Mouse (Mus musculus) midbrain, embryonic 12.5 days (tissue): Measurements from ENCODE around the gene Gm20425. TPM values are rescaled to one million over a fixed set of nuclear protein-coding genes. Genes with fewer than 3 reads are reported as not detected.
"Not testable (repeated sequence)": the region's sequence is repeated elsewhere in the genome, so short reads cannot be mapped to it uniquely, and the experiment has no call there.

ENCODE experiments used
- ATAC-seq: fragments of 200-750 bp; cut with Nextera tagmentation; 2 replicates; pipeline ENCODE4 v1.8.0; 2017; ENCODE audit warnings: low read depth, moderate TSS enrichment, moderate library complexity; ENCODE audit not compliant: low FRiP score
- H3K27ac ChIP-seq: fragments of 300-500 bp; sonication (generic); replicated peaks from 2 replicates; pipeline ENCODE4 v1.5.1; 2016; ENCODE audit warnings: mild to moderate bottlenecking
- H3K27me3 ChIP-seq: fragments of 300-500 bp; sonication (generic); 2 replicates; pipeline ENCODE4 v1.6.1; 2016; ENCODE audit warnings: mild to moderate bottlenecking
- H3K36me3 ChIP-seq: fragments of 300-500 bp; sonication (generic); 2 replicates; pipeline ENCODE4 v1.6.1; 2016
- H3K4me1 ChIP-seq: fragments of 300-500 bp; sonication (generic); 2 replicates; pipeline ENCODE4 v1.6.1; 2016
- H3K4me2 ChIP-seq: fragments of 300-500 bp; sonication (generic); replicated peaks from 2 replicates; pipeline ENCODE4 v1.6.1; 2016; ENCODE audit warnings: mild to moderate bottlenecking, moderate library complexity
- H3K4me3 ChIP-seq: fragments of 300-500 bp; sonication (generic); 2 replicates; pipeline ENCODE4 v1.5.1; 2016; ENCODE audit warnings: mild to moderate bottlenecking
- H3K9ac ChIP-seq: fragments of 300-500 bp; sonication (generic); replicated peaks from 2 replicates; pipeline ENCODE4 v1.6.1; 2016; ENCODE audit warnings: mild to moderate bottlenecking, moderate library complexity
- H3K9me3 ChIP-seq: fragments of 300-500 bp; sonication (generic); 2 replicates; pipeline ENCODE4 v1.6.1; 2016; ENCODE audit warnings: mild to moderate bottlenecking
- WGBS: fragments of 180-500 bp; shearing (Covaris S2); methylation state at CpG from one replicate; pipeline ENCODE4 v1.1.7; 2016; 5-methylcytosine and 5-hydroxymethylcytosine counted together
- polyA plus RNA-seq: library from polyadenylated mRNA; unstranded; fragments of >200 nt; fragmentation: Nextera tagmentation; extraction: Ambion mirVana; gene quantifications from 2 replicates; pipeline ENCODE4 v1.2.1, GENCODE M21; 2016

The Gm20425 gene
- polyA plus RNA-seq, 1 experiment from 2014 or later = 5.3 TPM

DNA sequence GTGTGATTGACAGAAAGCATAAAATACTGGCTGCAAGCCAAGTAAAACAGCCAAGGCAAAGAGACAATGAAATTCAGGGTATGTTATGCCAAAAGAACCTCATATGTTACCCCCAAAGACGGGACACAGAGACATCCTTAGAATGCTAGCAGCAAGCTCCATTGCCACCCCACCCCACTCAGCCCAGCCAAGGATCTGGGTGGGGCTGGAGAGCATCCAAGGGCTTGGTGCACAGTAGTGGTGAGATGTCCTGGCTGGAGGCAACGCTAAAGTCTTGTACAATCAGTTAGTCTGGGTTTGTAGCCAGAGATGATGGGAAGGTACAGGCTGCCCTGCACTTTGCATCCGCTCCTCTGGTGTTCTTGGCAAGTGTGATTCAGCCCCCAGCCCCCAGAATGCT lies 49.8 kb downstream of the Gm20425 start:
- Histone ChIP-seq H3K9me3 (no peaks in the 10 kb centered on the region), H3K4me1 (peaks cover 15% of the 10 kb centered on the region), H3K9ac (peak overlapping the region; percentile 53; the same call in 1 of the 2 replicates), H3K27me3 (no peaks in the 10 kb centered on the region), H3K36me3 (peaks cover 30% of the 10 kb centered on the region), H3K4me2 (peak overlapping the region; percentile 57), H3K27ac (peak overlapping the region; percentile 61; the same call in 1 of the 2 replicates), H3K4me3 (peak overlapping the region; percentile 32; the same call in 1 of the 2 replicates)
- 72% methylated on average over 3 of the region's 3 CpGs for WGBS
- ATAC-seq = peak; percentile 10; the same call in 1 of the 2 replicates

DNA sequence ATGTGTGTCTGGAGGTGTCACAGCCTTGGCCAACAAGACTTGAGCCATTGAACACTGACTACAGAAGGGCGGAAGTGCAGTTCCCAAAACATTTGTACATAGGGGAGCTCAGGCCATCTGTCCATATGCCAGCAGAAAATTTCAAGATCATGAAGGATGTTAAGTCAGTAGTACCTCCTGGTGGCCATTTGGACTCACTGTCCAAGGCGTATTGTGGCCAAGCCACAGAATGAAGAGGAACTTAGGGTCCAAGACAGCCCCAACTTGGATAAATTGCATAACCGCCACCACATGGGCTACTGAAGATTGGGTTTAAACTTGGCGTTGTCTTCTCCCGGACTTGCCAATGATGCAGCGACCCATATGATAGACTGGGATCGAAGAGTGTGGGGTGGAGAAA lies 54.4 kb downstream of the Gm20425 start:
- Histone ChIP-seq H3K9ac (no peak overlapping the region), H3K27ac (no peak overlapping the region), H3K36me3 (peaks cover 31% of the 10 kb centered on the region), H3K27me3 (no peaks in the 10 kb centered on the region), H3K9me3 (no peaks in the 10 kb centered on the region), H3K4me2 (no peak overlapping the region), H3K4me3 (no peak overlapping the region), H3K4me1 (peaks cover 10% of the 10 kb centered on the region)
- WGBS = 97% methylated on average over 7 of the region's 7 CpGs
- ATAC-seq = no peak

DNA sequence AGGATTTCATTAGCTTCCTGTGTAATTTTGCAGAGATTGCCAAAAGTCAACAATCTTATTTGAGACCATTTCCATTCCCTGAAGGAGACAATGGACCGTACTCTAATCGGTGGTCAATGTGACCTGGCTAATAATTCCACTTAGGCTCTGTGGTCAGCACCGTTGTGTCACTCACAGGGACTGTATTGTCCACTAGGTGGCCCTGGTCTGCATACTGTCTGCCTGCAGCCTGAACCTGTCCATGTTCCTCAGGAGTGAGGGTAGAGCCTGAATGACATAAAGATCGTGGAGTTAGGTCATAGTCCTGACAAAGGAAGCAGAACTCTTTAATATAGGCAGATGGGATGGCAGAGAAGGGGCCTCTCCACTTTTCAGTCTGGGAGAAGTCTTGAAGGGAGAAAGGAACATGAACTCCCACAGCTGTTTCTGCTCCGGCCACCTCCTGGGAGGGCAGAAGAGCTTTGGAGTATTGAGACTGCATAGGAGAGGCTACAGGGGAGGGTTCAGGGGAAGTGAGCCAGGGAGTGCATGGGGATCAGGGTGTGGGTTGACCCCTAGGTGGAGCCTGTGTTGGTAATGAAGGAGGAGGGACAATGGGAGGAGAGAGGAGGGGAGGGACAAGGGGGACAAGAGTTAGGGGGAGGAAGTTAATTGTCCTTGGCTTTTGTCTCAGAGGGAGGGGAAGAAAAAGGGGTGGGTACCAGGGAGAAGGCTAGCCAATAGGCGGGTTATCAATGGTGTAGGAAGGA lies 55.2 kb downstream of the Gm20425 start:
- Histone ChIP-seq H3K9me3 (no peaks in the 10 kb centered on the region), H3K4me2 (no peak overlapping the region), H3K4me3 (no peak overlapping the region), H3K4me1 (peaks cover 2% of the 10 kb centered on the region; the same call in 1 of the 2 replicates), H3K27ac (no peak overlapping the region), H3K36me3 (peaks cover 31% of the 10 kb centered on the region), H3K9ac (no peak overlapping the region), H3K27me3 (no peaks in the 10 kb centered on the region)
- 61% methylated on average over 6 of the region's 6 CpGs for WGBS
- ATAC-seq = no peak

- Histone ChIP-seq H3K4me1 (0 out of 2 replicates have a peak, but pooled peaks cover 2% of the 10 kb centered on the region), H3K36me3 (peaks cover 42% of the 10 kb centered on the region), H3K27me3 (no peaks in the 10 kb centered on the region), H3K9me3 (no peaks in the 10 kb centered on the region), H3K9ac (no peak overlapping the region), H3K4me2 (no peak overlapping the region), H3K27ac (no peak overlapping the region), H3K4me3 (no peak overlapping the region)
- 81% methylated on average over 7 of the region's 7 CpGs for WGBS
- ATAC-seq = no peak
Observed at GRCm38 (mm10) chr9:103168771-103169170, 61.3 kb downstream of the Gm20425 start.

DNA sequence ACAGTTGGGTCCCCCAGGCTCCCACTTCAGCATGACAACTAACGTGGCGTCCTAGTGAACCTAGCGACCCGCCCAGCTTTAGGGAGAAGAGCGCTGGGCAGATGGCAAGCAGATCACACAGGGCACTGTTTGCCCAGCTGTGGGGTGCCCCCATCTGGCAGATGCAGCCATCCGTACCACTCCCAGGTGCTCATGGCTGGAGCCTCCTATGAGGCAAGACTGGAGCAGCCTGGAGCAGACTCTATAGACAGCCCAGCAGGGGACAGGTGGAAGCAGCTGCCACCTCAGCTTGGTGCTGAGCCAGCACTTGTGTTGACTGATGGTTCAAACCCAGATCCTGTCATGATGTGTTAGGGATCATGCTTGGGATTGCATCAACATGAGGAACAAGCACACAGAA lies 62.1 kb downstream of the Gm20425 start:
- Histone ChIP-seq H3K4me3 (no peak overlapping the region), H3K27me3 (no peaks in the 10 kb centered on the region), H3K9me3 (no peaks in the 10 kb centered on the region), H3K36me3 (peaks cover 49% of the 10 kb centered on the region), H3K27ac (no peak overlapping the region), H3K9ac (no peak overlapping the region), H3K4me2 (no peak overlapping the region), H3K4me1 (0 out of 2 replicates have a peak, but pooled peaks cover 2% of the 10 kb centered on the region)
- no peak for ATAC-seq
- 73% methylated on average over 6 of the region's 6 CpGs for WGBS

DNA sequence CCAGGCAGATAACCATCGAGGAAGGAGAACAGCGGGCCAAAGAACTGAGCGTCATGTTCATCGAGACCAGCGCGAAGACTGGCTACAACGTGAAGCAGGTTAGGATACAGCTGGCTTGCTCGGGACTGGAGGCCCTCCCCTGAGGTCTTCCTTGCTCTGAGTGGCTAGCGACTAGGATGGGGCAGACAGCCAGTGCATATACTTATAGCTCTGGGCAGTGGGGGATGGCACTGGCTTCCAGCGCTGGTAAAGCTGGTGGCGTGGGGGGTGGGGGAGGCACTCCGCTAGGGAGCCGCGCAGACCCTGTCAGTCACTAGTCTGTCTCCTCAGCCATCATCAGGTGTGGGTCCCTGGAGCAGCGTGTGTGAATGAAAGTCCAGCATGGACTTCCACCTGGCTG lies 66.3 kb downstream of the Gm20425 start:
- 0 out of 2 replicates have a peak, but pooled peaks cover 2% of the 10 kb centered on the region for H3K4me1 ChIP-seq
- ATAC-seq = no peak
- 81% methylated on average over 15 of the region's 15 CpGs for WGBS
- H3K4me3 ChIP-seq = no peak overlapping the region
- no peak overlapping the region for H3K9ac ChIP-seq
- H3K27ac ChIP-seq = no peak overlapping the region
- peaks cover 57% of the 10 kb centered on the region for H3K36me3 ChIP-seq
- no peaks in the 10 kb centered on the region for H3K27me3 ChIP-seq
- H3K4me2 ChIP-seq = no peak overlapping the region
- no peaks in the 10 kb centered on the region for H3K9me3 ChIP-seq

- not testable (repeated sequence) for ATAC-seq, H3K9me3 ChIP-seq, H3K4me1 ChIP-seq, H3K9ac ChIP-seq, H3K4me3 ChIP-seq, H3K27ac ChIP-seq, H3K27me3 ChIP-seq, H3K36me3 ChIP-seq, H3K4me2 ChIP-seq
- 89% methylated on average over 7 of the region's 7 CpGs for WGBS
Observed at GRCm38 (mm10) chr9:103155158-103155557, 74.9 kb downstream of the Gm20425 start.

DNA sequence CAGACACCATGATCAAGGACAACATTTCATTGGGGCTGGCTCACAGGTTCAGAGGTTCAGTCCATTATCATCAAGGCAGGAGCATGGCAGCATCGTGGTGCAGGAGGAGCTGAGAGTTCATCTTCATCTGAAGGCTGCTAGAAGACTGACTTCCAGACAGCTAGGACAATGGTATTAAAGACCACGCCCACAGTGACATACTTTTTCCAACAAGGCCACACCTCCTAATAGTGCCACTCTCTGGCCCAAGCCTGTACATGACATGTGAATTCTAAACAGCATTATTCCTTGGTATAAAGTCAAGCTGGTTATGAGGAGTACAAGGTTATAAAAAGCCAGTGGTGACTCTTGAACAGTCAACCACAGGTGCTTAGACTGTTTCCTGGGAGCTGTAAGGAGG lies 75.5 kb downstream of the Gm20425 start:
- Histone ChIP-seq H3K9ac (no peak overlapping the region), H3K4me3 (no peak overlapping the region), H3K36me3 (peaks cover 2% of the 10 kb centered on the region; the same call in 1 of the 2 replicates), H3K4me1 (peaks cover 8% of the 10 kb centered on the region), H3K27me3 (no peaks in the 10 kb centered on the region), H3K9me3 (no peaks in the 10 kb centered on the region), H3K4me2 (no peak overlapping the region), H3K27ac (no peak overlapping the region)
- 86% methylated on average over 2 of the region's 2 CpGs for WGBS
- ATAC-seq = no peak

- 82% methylated on average over 5 of the region's 5 CpGs for WGBS
- ATAC-seq = no peak
- Histone ChIP-seq H3K4me2 (no peak overlapping the region), H3K27me3 (no peaks in the 10 kb centered on the region), H3K4me3 (no peak overlapping the region), H3K9ac (no peak overlapping the region), H3K9me3 (no peaks in the 10 kb centered on the region), H3K27ac (peak overlapping the region; percentile 30; the same call in 1 of the 2 replicates), H3K4me1 (peaks cover 14% of the 10 kb centered on the region), H3K36me3 (peaks cover 4% of the 10 kb centered on the region; the same call in 1 of the 2 replicates)
Observed at GRCm38 (mm10) chr9:103153286-103153685, 76.8 kb downstream of the Gm20425 start.

GRCm38 (mm10) chr9:103149074-103149799 lies 80.9 kb downstream of the Gm20425 start:
- Histone ChIP-seq H3K36me3 (peaks cover 6% of the 10 kb centered on the region; the same call in 1 of the 2 replicates), H3K27ac (no peak overlapping the region), H3K27me3 (no peaks in the 10 kb centered on the region), H3K4me1 (peaks cover 52% of the 10 kb centered on the region), H3K9me3 (no peaks in the 10 kb centered on the region), H3K9ac (no peak overlapping the region), H3K4me3 (no peak overlapping the region), H3K4me2 (no peak overlapping the region)
- ATAC-seq = no peak
- 93% methylated on average over 12 of the region's 12 CpGs for WGBS

GRCm38 (mm10) chr9:103147103-103147502 lies 83.0 kb downstream of the Gm20425 start:
- 51% methylated on average over 13 of the region's 13 CpGs for WGBS
- ATAC-seq = no peak
- Histone ChIP-seq H3K4me3 (no peak overlapping the region), H3K4me2 (peak overlapping the region; percentile 25; the same call in 1 of the 2 replicates), H3K4me1 (peaks cover 49% of the 10 kb centered on the region), H3K9ac (no peak overlapping the region), H3K9me3 (no peaks in the 10 kb centered on the region), H3K27me3 (no peaks in the 10 kb centered on the region), H3K27ac (peak overlapping the region; percentile 72), H3K36me3 (peaks cover 25% of the 10 kb centered on the region)

- Histone ChIP-seq H3K27me3 (no peaks in the 10 kb centered on the region), H3K4me3 (no peak overlapping the region), H3K4me1 (peaks cover 49% of the 10 kb centered on the region), H3K9ac (no peak overlapping the region), H3K36me3 (peaks cover 25% of the 10 kb centered on the region), H3K9me3 (no peaks in the 10 kb centered on the region), H3K4me2 (peak overlapping the region; percentile 25; the same call in 1 of the 2 replicates), H3K27ac (peak overlapping the region; percentile 72)
- WGBS = 12% methylated on average over 9 of the region's 9 CpGs
- ATAC-seq = peak; percentile 84
Observed at GRCm38 (mm10) chr9:103146703-103147102, 83.4 kb downstream of the Gm20425 start.
